Mouse (Mus musculus): ENCODE measurements around the gene Mxra7.
"Not testable (repeated sequence)": the region's sequence is repeated elsewhere in the genome, so short reads cannot be mapped to it uniquely, and the experiment has no call there.

The Mxra7 gene

DNA sequence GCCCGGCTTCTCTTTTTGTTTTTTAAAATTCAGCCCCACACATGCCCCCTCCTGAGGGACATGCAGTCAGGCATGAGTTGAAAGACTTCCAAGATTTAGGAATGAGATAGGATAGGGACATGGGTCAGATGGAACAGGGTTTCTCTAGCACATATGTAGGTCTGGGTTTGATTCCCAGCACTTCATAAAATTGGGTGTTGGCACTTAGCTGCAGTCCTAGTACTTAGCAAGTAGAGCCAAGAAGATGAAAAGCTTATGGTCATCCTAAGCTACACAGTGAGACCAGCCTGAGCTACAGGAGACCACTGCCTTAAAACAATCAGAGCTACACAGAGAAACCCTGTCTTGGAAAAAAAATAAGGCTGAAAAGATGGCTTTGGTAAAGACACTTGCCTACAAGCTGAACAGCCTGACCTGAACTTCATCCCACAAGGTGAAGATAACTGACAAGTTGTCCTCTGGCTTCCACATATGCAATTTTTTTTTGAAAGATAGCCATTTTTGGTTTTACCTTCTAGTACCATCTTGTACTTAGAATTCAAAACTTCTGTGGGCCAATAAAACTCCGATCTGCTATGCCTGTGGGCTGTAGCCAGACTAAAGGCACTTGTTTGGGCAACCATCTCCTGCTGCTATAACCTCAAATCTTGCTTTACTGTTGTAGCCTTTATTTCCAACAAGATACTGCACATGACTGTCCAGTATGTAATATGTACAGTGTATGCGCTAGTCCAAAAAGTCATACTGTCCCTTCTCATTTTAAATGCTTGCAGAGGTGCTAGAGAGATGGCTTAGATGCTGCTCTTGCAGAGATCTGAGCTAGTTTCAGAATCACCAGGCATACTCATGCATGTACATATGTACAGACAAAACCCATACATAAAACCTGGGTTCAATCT, 19.6 kb upstream of the Mxra7 start:
- DNase-seq (ENCODE audit: low read depth, low spot score), result no peak

- DNase-seq (ENCODE audit: low read depth, low spot score), result no peak
Measured at GRCm38 (mm10) chr11:116846593-116847181, 18.8 kb upstream of the Mxra7 start.

GRCm38 (mm10) chr11:116843261-116844233, 15.7 kb upstream of the Mxra7 start, which contains the start of the genes Mettl23 and Jmjd6:
Gene Mettl23, plus strand, starts transcription at chr11:116843278.
Gene Jmjd6, minus strand, starts transcription at chr11:116843449.
- peak; percentile 98 for DNase-seq (ENCODE audit: low read depth, low spot score)

DNA sequence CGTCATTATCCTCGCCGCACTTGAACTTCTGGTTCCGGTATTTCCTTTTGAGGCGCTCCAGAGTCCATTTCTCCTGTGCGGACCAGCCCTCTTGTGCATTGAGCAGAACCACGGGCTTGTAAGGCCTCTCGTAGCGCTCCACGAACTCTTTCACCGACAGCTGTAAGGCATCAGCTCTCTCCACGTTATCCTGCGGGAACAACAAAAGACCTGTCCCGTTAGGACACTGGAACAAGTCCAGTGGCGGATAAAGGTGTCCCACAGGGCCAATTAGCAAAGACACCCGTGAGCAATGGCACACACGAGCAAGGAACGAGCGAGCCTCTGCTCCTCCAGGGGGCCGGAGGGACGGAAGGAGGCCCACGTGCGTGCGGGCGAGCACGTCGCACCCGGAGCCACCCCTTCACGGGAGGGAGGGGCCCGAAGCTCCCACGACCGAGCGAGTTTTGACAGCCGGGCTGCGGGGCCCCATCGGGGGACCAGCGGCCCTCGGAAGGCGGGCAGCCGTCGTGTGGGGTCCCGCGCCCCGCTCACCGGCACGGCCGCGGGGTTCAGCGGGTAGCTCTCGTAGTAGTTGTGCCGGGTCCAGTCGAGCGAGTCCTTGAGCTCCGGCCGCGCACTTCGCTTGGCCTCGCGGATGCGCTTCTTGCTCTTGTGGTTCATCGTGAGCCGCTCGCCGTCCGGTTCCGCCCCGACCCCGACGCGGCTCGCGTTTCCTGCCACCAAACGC, 14.8 kb upstream of the Mxra7 start:
- DNase-seq (ENCODE audit: low read depth, low spot score), result peak; percentile 86

- no peak for DNase-seq (ENCODE audit: low read depth, low spot score)
Measured at GRCm38 (mm10) chr11:116840748-116841147, 12.9 kb upstream of the Mxra7 start.

- no peak for DNase-seq (ENCODE audit: low read depth, low spot score)
Measured at GRCm38 (mm10) chr11:116839601-116840000, 11.8 kb upstream of the Mxra7 start.

DNA sequence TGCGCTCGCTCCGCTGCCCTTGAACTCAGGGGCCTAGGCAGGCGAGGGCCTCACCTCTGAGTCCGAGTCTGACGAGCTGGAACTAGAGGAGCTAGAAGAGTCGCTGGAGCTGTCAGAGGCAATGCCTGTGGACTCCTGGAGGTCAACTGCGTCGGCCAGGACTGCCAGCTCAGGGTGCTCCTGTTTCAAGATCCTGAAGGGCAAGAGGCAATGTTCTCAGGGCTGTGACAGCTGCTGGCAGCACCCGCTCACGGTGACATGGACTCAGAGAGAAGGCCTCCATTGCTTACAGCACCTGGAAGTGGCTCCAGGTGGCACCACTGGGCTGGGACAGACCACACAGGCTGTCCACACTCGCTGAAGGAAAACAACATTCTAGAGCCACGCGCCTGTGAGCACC, 11.1 kb upstream of the Mxra7 start:
- no peak for DNase-seq (ENCODE audit: low read depth, low spot score)

GRCm38 (mm10) chr11:116837441-116837840, 9.6 kb upstream of the Mxra7 start:
- no peak for DNase-seq (ENCODE audit: low read depth, low spot score)

DNA sequence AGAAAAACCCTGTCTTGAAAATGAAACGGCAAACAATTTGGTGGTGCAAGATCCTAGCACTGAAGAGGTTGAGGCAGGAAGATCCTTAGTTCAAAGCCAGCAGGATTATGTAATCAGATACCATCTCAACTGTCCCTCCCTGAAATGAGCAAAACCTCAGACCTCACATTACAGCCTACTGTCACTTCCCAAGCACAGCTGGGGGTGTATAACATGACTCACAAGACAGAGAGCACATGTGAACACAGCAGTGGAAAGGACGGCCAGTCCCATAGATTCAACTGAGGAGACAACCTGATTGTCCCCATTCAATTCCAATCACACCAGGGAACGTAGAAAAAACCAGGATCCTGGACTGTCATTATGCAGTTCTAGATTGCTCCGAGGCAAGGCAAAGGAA, 8.4 kb upstream of the Mxra7 start:
- no peak for DNase-seq (ENCODE audit: low read depth, low spot score)

- DNase-seq (ENCODE audit: low read depth, low spot score), result no peak
Measured at GRCm38 (mm10) chr11:116834954-116835353, 7.1 kb upstream of the Mxra7 start.

DNA sequence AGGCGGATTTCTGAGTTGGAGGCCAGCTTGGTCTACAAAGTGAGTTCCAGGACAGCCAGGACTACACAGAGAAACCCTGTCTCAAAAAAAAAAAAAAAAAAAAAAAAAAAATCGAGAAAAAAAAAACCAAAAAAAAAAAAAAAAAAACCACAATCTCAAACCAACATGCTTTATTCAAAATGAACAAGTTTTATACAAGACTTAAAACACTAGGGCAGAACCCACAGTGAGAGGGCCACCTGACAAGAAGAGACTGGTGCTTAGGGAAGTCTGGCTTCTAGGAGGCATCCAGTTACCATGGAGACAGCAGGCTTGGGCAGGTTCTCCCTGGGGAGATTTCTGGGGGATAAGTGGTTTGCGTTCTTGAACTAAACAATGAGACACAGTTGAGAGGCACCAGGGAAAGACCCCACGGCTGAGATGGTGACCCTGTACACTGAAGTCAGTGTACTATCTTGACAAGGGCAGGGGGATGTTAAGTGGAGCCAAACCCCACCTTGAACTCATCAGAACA, 4.4 kb upstream of the Mxra7 start:
- no peak for DNase-seq (ENCODE audit: low read depth, low spot score)

- no peak for DNase-seq (ENCODE audit: low read depth, low spot score)
Measured at GRCm38 (mm10) chr11:116826550-116827504, 1.0 kb downstream of the Mxra7 start.

DNA sequence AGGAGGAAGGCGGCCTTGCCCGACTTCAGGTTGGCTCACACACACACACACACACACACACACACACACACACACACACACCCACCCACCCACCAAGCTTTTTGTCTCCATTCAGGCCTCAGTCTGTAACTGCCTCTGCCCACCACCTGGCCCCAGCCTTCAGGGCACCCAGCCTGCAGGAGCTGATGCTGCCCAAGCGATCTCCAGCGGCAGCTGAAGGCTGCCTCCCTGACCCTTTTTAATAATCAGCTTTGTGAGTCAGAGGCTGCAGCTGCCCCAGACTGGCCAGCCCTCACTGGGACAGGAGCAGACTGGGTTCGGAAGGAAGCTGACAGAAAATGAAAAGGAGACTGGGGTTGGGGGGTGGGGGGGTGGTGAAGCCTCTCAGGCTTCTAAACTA, 2.6 kb downstream of the Mxra7 start:
- DNase-seq (ENCODE audit: low read depth, low spot score), result no peak

GRCm38 (mm10) chr11:116823885-116824284, 4.0 kb downstream of the Mxra7 start:
- not testable (repeated sequence) for DNase-seq (ENCODE audit: low read depth, low spot score)

DNA sequence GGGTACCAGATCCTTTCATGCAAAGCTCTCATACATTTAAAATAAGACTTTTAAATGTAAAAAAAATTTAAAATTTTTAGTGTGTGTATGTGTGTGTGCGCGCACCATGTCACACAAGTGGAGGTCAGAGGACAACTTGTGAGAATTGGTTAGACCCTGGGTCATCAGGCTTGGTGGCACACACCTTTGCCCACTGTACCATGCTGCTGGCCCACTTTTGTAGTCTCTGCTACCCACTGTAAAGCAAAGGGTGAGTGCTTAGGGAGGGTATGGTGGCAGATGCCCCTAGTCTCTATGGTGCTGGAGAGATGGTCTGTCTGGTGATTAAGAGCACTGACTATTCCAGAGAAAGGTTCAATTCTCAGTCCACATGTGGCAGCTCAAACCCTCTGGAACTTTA, 4.6 kb downstream of the Mxra7 start:
- DNase-seq (ENCODE audit: low read depth, low spot score), result no peak

DNA sequence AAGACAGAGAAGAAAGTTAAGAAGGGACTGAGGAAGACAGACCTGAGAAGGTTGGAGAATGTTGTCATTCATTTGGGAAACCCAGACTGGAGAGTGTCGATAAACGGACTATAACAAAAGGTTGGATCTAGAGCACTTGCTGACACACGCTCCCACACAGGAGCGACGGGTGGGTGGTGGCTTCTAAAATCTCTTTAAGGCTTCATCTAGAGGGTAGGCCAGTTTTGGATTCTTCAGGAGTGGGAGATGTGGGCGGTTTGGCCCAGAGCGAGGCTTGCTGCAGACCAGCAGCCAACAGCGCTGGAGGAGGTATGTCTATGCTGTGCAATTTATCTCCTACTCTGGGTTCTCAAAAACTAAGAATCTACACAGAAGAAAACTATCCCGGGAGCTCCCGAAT, 5.2 kb downstream of the Mxra7 start:
- DNase-seq (ENCODE audit: low read depth, low spot score), result no peak

DNA sequence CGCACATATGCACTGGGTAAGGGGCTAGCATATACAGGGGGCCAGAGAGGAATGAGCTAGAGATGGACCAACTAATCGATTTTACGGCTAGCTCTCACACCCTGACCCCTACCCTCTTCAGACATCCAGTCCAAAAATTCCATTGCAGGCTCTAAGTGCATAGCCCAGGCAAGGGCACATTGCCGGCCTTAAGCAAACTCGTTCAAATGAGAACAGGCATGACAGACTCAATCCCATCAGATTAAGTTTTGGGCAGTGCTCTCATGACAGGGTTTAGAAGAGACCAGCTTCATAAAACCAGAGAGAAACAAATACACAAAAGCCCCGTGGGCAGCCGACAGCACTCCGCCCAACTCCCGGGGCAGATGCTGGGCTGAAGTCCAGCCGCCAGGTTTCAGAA, 5.6 kb downstream of the Mxra7 start:
- DNase-seq (ENCODE audit: low read depth, low spot score), result no peak

GRCm38 (mm10) chr11:116821057-116821940, 6.5 kb downstream of the Mxra7 start:
- no peak for DNase-seq (ENCODE audit: low read depth, low spot score)

Measured in CD4-positive helper T cell, adult 2 months (primary cell).